Mouse (Mus musculus) lung, embryonic 16.5 days (tissue): Measurements from ENCODE around the gene Hoxb9. TPM values are rescaled to one million over a fixed set of nuclear protein-coding genes. Genes with fewer than 3 reads are reported as not detected.
A peak's percentile ranks its signal among the peaks of the same experiment; 100 is the strongest.

Experiments
- ATAC-seq: fragments of 200-750 bp; cut with Nextera tagmentation; 2 replicates; pipeline ENCODE4 v1.8.0; 2017; ENCODE audit warnings: low read depth, mild to moderate bottlenecking, moderate library complexity
- H3K27ac ChIP-seq: fragments of 300-500 bp; sonication (generic); 2 replicates; pipeline ENCODE4 v1.5.1; 2014; ENCODE audit warnings: mild to moderate bottlenecking, control low read depth, low read length
- H3K27me3 ChIP-seq: fragments of 300-500 bp; sonication (generic); 2 replicates; pipeline ENCODE4 v1.6.1; 2014; ENCODE audit warnings: low read depth, low read length, mixed read lengths; ENCODE audit not compliant: control insufficient read depth, insufficient read depth
- H3K36me3 ChIP-seq: fragments of 300-500 bp; sonication (generic); 2 replicates; pipeline ENCODE4 v1.6.1; 2014; ENCODE audit warnings: low read length; ENCODE audit not compliant: control insufficient read depth, insufficient read depth
- H3K4me1 ChIP-seq: fragments of 300-500 bp; sonication (generic); replicated peaks from 2 replicates; pipeline ENCODE4 v1.6.1; 2014; ENCODE audit warnings: low read length, mixed read lengths; ENCODE audit not compliant: control insufficient read depth, insufficient read depth
- H3K4me2 ChIP-seq: fragments of 300-500 bp; sonication (generic); 2 replicates; pipeline ENCODE4 v1.6.1; 2014; ENCODE audit warnings: low read depth, low read length, control low read depth
- H3K4me3 ChIP-seq: fragments of 300-500 bp; sonication (generic); 2 replicates; pipeline ENCODE4 v1.5.1; 2014; ENCODE audit warnings: mild to moderate bottlenecking, low read length, control low read depth
- H3K9ac ChIP-seq: fragments of 300-500 bp; sonication (generic); 2 replicates; pipeline ENCODE4 v1.6.1; 2014; ENCODE audit warnings: low read length, control low read depth
- H3K9me3 ChIP-seq: fragments of 300-500 bp; sonication (generic); 2 replicates; pipeline ENCODE4 v1.6.1; 2016; ENCODE audit warnings: low read length; ENCODE audit not compliant: control insufficient read depth
- WGBS: fragments of 180-500 bp; shearing (Covaris S2); extraction: QIAGEN DNeasy Blood & Tissue Kit; methylation state at CpG from one replicate; pipeline ENCODE4 v1.1.7; 2014; 5-methylcytosine and 5-hydroxymethylcytosine counted together
- polyA plus RNA-seq: library from polyadenylated mRNA; unstranded; fragments of >200 nt; fragmentation: Nextera tagmentation; extraction: Ambion mirVana; gene quantifications from 2 replicates; pipeline ENCODE4 v1.2.1, GENCODE M21; 2015

Hoxb9 gene
- polyA plus RNA-seq, 1 experiment from 2014 or later = 0.28 TPM

GRCm38 (mm10) chr11:96308763-96309162, 37.5 kb downstream of the Hoxb9 start:
- Histone ChIP-seq H3K4me2 (peak overlapping the region; percentile 79), H3K27me3 (peaks cover 47% of the 10 kb centered on the region), H3K4me1 (peaks cover 7% of the 10 kb centered on the region; the same call in 1 of the 2 replicates), H3K4me3 (peak overlapping the region; percentile 58), H3K36me3 (no peaks in the 10 kb centered on the region), H3K27ac (peak overlapping the region; percentile 95), H3K9me3 (no peaks in the 10 kb centered on the region), H3K9ac (peak overlapping the region; percentile 76)
- ATAC-seq = no peak
- 23% methylated on average over 4 of the region's 4 CpGs for WGBS

- Histone ChIP-seq H3K4me3 (peak overlapping the region; percentile 58), H3K27ac (peak overlapping the region; percentile 95), H3K4me2 (peak overlapping the region; percentile 79), H3K27me3 (peaks cover 47% of the 10 kb centered on the region), H3K9ac (peak overlapping the region; percentile 76), H3K4me1 (peaks cover 7% of the 10 kb centered on the region; the same call in 1 of the 2 replicates), H3K36me3 (no peaks in the 10 kb centered on the region), H3K9me3 (no peaks in the 10 kb centered on the region)
- ATAC-seq = peak; percentile 79
- 10% methylated on average over 4 of the region's 4 CpGs for WGBS
These were observed 38.0 kb downstream of the Hoxb9 start for GRCm38 (mm10) chr11:96309288-96309687.

- peak overlapping the region; percentile 63 for H3K9ac ChIP-seq
- H3K36me3 ChIP-seq = no peaks in the 10 kb centered on the region
- peak overlapping the region; percentile 58 for H3K4me3 ChIP-seq
- ATAC-seq = no peak
- no peaks in the 10 kb centered on the region for H3K9me3 ChIP-seq
- peak overlapping the region; percentile 95 for H3K27ac ChIP-seq
- peaks cover 7% of the 10 kb centered on the region; the same call in 1 of the 2 replicates for H3K4me1 ChIP-seq
- 19% methylated on average over 20 of the region's 20 CpGs for WGBS
- H3K4me2 ChIP-seq = peak overlapping the region; percentile 79
- H3K27me3 ChIP-seq = peaks cover 47% of the 10 kb centered on the region
These were observed 39.1 kb downstream of the Hoxb9 start for GRCm38 (mm10) chr11:96310183-96310938.

- Histone ChIP-seq H3K27me3 (peaks cover 48% of the 10 kb centered on the region), H3K9ac (peak overlapping the region; percentile 63), H3K36me3 (no peaks in the 10 kb centered on the region), H3K27ac (peak overlapping the region; percentile 74), H3K4me3 (peak overlapping the region; percentile 58), H3K9me3 (no peaks in the 10 kb centered on the region), H3K4me2 (peak overlapping the region; percentile 79), H3K4me1 (peaks cover 7% of the 10 kb centered on the region; the same call in 1 of the 2 replicates)
- ATAC-seq = no peak
- WGBS = 11% methylated on average over 6 of the region's 6 CpGs
These were observed 39.8 kb downstream of the Hoxb9 start for GRCm38 (mm10) chr11:96311097-96311496.

- Histone ChIP-seq H3K9me3 (no peaks in the 10 kb centered on the region), H3K9ac (peak overlapping the region; percentile 63), H3K36me3 (no peaks in the 10 kb centered on the region), H3K27ac (peak overlapping the region; percentile 75), H3K27me3 (peaks cover 47% of the 10 kb centered on the region), H3K4me3 (peak overlapping the region; percentile 58), H3K4me1 (peaks cover 7% of the 10 kb centered on the region; the same call in 1 of the 2 replicates), H3K4me2 (peak overlapping the region; percentile 79)
- 2% methylated on average over 31 of the region's 31 CpGs for WGBS
- ATAC-seq = peak; percentile 87
These were observed 40.5 kb downstream of the Hoxb9 start for GRCm38 (mm10) chr11:96311520-96312417.

- 39% methylated on average over 2 of the region's 2 CpGs for WGBS
- H3K4me1 ChIP-seq = peaks cover 7% of the 10 kb centered on the region; the same call in 1 of the 2 replicates
- peak overlapping the region; percentile 92 for H3K27ac ChIP-seq
- H3K4me2 ChIP-seq = peak overlapping the region; percentile 79
- no peak for ATAC-seq
- peaks cover 44% of the 10 kb centered on the region for H3K27me3 ChIP-seq
- no peaks in the 10 kb centered on the region for H3K36me3 ChIP-seq
- peak overlapping the region; percentile 72; the same call in 1 of the 2 replicates for H3K9ac ChIP-seq
- no peak overlapping the region; the same call in 1 of the 2 replicates for H3K4me3 ChIP-seq
- H3K9me3 ChIP-seq = no peaks in the 10 kb centered on the region
These were observed 41.9 kb downstream of the Hoxb9 start for GRCm38 (mm10) chr11:96313134-96313533.

GRCm38 (mm10) chr11:96313806-96314428, 42.7 kb downstream of the Hoxb9 start:
- Histone ChIP-seq H3K27me3 (peaks cover 43% of the 10 kb centered on the region), H3K4me3 (peak overlapping the region; percentile 53), H3K4me2 (peak overlapping the region; percentile 79), H3K9ac (peak overlapping the region; percentile 72), H3K27ac (peak overlapping the region; percentile 92), H3K4me1 (peaks cover 6% of the 10 kb centered on the region; the same call in 1 of the 2 replicates), H3K36me3 (no peaks in the 10 kb centered on the region), H3K9me3 (no peaks in the 10 kb centered on the region)
- no peak for ATAC-seq
- 11% methylated on average over 12 of the region's 12 CpGs for WGBS

- H3K9ac ChIP-seq = peak overlapping the region; percentile 72
- no peaks in the 10 kb centered on the region for H3K36me3 ChIP-seq
- WGBS = 2% methylated on average over 34 of the region's 34 CpGs
- H3K27ac ChIP-seq = peak overlapping the region; percentile 92
- peaks cover 41% of the 10 kb centered on the region for H3K27me3 ChIP-seq
- H3K9me3 ChIP-seq = no peaks in the 10 kb centered on the region
- peak overlapping the region; percentile 53 for H3K4me3 ChIP-seq
- no peak for ATAC-seq
- H3K4me1 ChIP-seq = peaks cover 4% of the 10 kb centered on the region; the same call in 1 of the 2 replicates
- H3K4me2 ChIP-seq = peak overlapping the region; percentile 79
These were observed 43.5 kb downstream of the Hoxb9 start for GRCm38 (mm10) chr11:96314671-96315343.
